Comparison of ENCODE assay signal across 10 mouse cellular contexts in the genomic region with DNA sequence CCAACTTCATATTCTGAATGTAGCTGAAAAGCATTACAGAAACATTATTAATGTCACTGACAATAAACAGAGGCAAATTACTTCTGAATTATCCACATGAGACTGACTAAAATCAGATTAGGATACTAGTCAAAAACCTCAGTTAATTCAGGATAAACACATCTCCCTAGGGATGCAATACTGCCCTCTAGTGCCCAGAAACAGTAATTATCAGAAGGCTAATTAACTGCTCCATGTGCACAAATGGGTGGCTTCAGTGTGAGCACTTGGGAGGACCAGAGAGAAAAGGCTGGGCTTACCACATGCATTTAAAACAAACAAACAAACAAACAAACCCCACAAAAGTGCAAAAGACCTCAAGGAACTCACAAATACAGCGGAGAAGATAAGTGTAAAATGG.
DNase-seq lines count a peak whose midpoint lies in the region; ATAC-seq and TF ChIP-seq lines count a peak whose summit lies in the region.
"Had no signal": no experiment of that assay in that cellular context is flagged by ENCODE, and none has a peak within 500 bp of the region (broad histone marks: within the 10 kb centered on the region; RNA-seq: fewer than 3 reads in every experiment).

No protein-coding gene starts in this region.

- TF ChIP-seq CTCF in kidney, postnatal 0 days (IDR thresholded peaks at IDR 0.05; ENCODE audit: low read depth) = peak; percentile 86

- no peak overlapping the region for H3K4me2 ChIP-seq in kidney, postnatal 0 days (ENCODE audit: low read length)
- H3K4me2 ChIP-seq: liver, embryonic 13.5 days; stomach, embryonic 15.5 days had no signal

- no peak overlapping the region for H3K4me3 ChIP-seq in kidney, postnatal 0 days (replicated peaks; ENCODE audit: low read depth, low read length)
- H3K4me3 ChIP-seq: liver, embryonic 13.5 days; stomach, embryonic 15.5 days had no signal

- no peaks in the 10 kb centered on the region for H3K36me3 ChIP-seq in kidney, postnatal 0 days (ENCODE audit: insufficient read depth, low read length)
- H3K36me3 ChIP-seq: liver, embryonic 13.5 days; stomach, embryonic 15.5 days had no signal

- no peak overlapping the region for H3K27ac ChIP-seq in kidney, postnatal 0 days
- H3K27ac ChIP-seq: liver, embryonic 13.5 days; stomach, embryonic 15.5 days had no signal

- no peak for ATAC-seq in kidney, postnatal 0 days (replicated peaks; ENCODE audit: low FRiP score, low read depth)
- ATAC-seq in CD4-positive, CD25-positive, alpha-beta regulatory T cell, adult 4 months = peak; percentile 49

- no peaks in the 10 kb centered on the region for H3K9me3 ChIP-seq in kidney, postnatal 0 days (replicated peaks; ENCODE audit: low read length)
- H3K9me3 ChIP-seq: liver, embryonic 13.5 days; stomach, embryonic 15.5 days had no signal

- H3K4me1 ChIP-seq in kidney, postnatal 0 days (replicated peaks; ENCODE audit: insufficient read depth, low read length) = peaks cover 20% of the 10 kb centered on the region

- no peaks in the 10 kb centered on the region for H3K27me3 ChIP-seq in kidney, postnatal 0 days (ENCODE audit: insufficient read depth, low read length)
- H3K27me3 ChIP-seq: liver, embryonic 13.5 days; stomach, embryonic 15.5 days had no signal

- WGBS in kidney, postnatal 0 days = 23% methylated on average over 1 of the region's 1 CpGs

- no peak overlapping the region for H3K9ac ChIP-seq in kidney, postnatal 0 days (ENCODE audit: low read depth, low read length)
- H3K9ac ChIP-seq: liver, embryonic 13.5 days; stomach, embryonic 15.5 days had no signal

- DNase-seq in kidney, postnatal 0 days (ENCODE audit: low spot score) = peak; percentile 81
- no peak for DNase-seq in kidney, adult 18-20 months
- peak; percentile 51 for DNase-seq in A20 (ENCODE audit: low read depth, low spot score)
- peak; percentile 56 to 65 for DNase-seq in cerebellum, postnatal 14 days
- DNase-seq in retina, embryonic 14.5 days (ENCODE audit: low spot score) = peak; percentile 81
- DNase-seq in testis, postnatal 14 days (ENCODE audit: low spot score) = no peak
- DNase-seq in neural tube, embryonic 10.5 days (ENCODE audit: extremely low spot score, low spot score) = no peak
- DNase-seq: liver, embryonic 13.5 days had no signal

Comparison
In these comparisons a context has a peak if more than half of its experiments do, and no peak if none do; other contexts are left out.
1. DNase-seq: peak in kidney, postnatal 0 days (single experiment), A20 (single experiment), cerebellum, postnatal 14 days (2 of 2) and retina, embryonic 14.5 days (single experiment); none in kidney, adult 18-20 months (single experiment), testis, postnatal 14 days (single experiment) and neural tube, embryonic 10.5 days (single experiment).